Mouse (Mus musculus): ENCODE measurements around the gene Prkca. TPM values are rescaled to one million over a fixed set of nuclear protein-coding genes. Genes with fewer than 3 reads are reported as not detected.
"Not testable (repeated sequence)": the region's sequence is repeated elsewhere in the genome, so short reads cannot be mapped to it uniquely, and the experiment has no call there.

The Prkca gene
- total and polyA plus RNA-seq, 2 experiments from 2014 or later = 7.9 to 32.0 TPM

DNA sequence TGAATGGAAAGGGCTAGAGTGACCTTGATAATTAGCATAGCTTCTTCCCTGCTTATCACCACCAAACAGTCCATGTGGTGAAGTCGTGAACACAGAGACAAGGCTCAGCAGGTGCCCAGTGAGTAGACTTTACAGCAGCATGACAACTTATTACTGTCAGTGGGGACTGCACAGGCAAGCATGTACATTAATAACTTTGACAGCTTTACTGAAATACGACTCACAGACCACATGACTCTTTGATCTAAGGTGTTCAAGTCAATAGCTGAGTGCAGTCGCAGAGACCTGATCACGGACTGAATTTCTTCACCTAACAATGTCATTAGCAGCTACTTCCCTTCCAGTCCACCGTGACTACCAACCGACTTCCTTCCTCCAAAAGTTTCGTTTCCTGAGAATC is 245.4 kb downstream of the Prkca start:
- Histone ChIP-seq H3K4me3 (ENCODE audit: low read depth, low read length) (no peak overlapping the region), H3K9ac (replicated peaks; ENCODE audit: low read length, poor library complexity, severe bottlenecking) (no peak overlapping the region), H3K9me3 (ENCODE audit: low read length) (no peaks in the 10 kb centered on the region), H3K4me1 (ENCODE audit: insufficient read depth, low read length) (no peaks in the 10 kb centered on the region), H3K4me2 (ENCODE audit: low read depth, low read length, poor library complexity, severe bottlenecking) (no peak overlapping the region), H3K36me3 (ENCODE audit: insufficient read depth, low read length) (no peaks in the 10 kb centered on the region), H3K27ac (ENCODE audit: low read depth, low read length) (no peak overlapping the region), H3K27me3 (ENCODE audit: insufficient read depth, low read length) (no peaks in the 10 kb centered on the region)
- 76% methylated on average over 7 of the region's 7 CpGs for WGBS
- no peak for TF ChIP-seq CTCF (IDR thresholded peaks at IDR 0.05)
- no peak for DNase-seq (ENCODE audit: low spot score)
- no peak for ATAC-seq (ENCODE audit: low FRiP score)

DNA sequence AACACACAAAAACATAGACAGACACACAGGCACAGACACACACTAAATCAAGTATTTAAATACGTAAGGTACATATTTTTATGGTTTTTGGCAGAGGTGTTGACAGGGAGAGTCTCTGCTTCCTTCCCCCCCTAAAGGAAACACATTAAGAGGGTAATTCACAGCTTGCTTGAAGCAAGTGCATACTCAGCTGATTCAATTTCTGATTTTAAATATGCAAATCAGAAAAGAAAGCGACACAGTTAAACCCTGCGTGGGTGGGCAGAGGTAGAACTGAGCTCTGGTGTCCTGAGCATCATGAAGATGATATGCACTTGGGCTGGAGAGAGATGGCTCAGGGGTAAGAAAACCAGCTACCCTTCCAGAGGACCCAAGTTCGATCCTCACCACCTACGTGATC is 248.9 kb downstream of the Prkca start:
- H3K27ac ChIP-seq (ENCODE audit: low read depth, low read length) = no peak overlapping the region
- no peaks in the 10 kb centered on the region for H3K36me3 ChIP-seq (ENCODE audit: insufficient read depth, low read length)
- 89% methylated on average over 5 of the region's 5 CpGs for WGBS
- DNase-seq (ENCODE audit: low spot score) (no peak), ATAC-seq (ENCODE audit: low FRiP score) (no peak)
- TF ChIP-seq CTCF (IDR thresholded peaks at IDR 0.05) = no peak
- no peak overlapping the region for H3K4me2 ChIP-seq (ENCODE audit: low read depth, low read length, poor library complexity, severe bottlenecking)
- no peak overlapping the region for H3K9ac ChIP-seq (replicated peaks; ENCODE audit: low read length, poor library complexity, severe bottlenecking)
- H3K9me3 ChIP-seq (ENCODE audit: low read length) = no peaks in the 10 kb centered on the region
- H3K4me1 ChIP-seq (ENCODE audit: insufficient read depth, low read length) = 0 out of 2 replicates have a peak, but pooled peaks cover 3% of the 10 kb centered on the region
- H3K27me3 ChIP-seq (ENCODE audit: insufficient read depth, low read length) = no peaks in the 10 kb centered on the region
- H3K4me3 ChIP-seq (ENCODE audit: low read depth, low read length) = no peak overlapping the region

DNA sequence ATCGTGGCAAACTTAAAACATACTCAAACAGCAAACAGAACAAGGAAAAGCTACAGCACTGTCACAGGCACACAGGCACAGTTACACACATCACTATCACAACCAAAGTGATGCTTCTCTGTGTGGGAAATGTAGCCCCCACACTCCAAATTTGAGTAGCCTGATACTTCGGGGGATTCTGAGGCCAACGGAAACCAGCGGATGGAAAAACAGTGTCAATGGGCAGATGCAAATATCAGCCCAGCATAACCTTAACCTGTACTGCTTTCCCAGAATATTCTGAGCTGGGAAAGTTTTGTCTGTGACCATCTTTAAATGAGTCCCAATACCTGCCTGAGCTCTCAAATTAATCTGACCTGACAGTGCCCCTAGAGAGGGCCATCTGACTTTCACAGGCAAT is 250.5 kb downstream of the Prkca start:
- DNase-seq (ENCODE audit: low spot score) (no peak), ATAC-seq (ENCODE audit: low FRiP score) (no peak)
- H3K4me3 ChIP-seq (ENCODE audit: low read depth, low read length) = no peak overlapping the region
- H3K4me2 ChIP-seq (ENCODE audit: low read depth, low read length, poor library complexity, severe bottlenecking) = no peak overlapping the region
- H3K9me3 ChIP-seq (ENCODE audit: low read length) = no peaks in the 10 kb centered on the region
- 95% methylated on average over 4 of the region's 4 CpGs for WGBS
- no peak for TF ChIP-seq CTCF (IDR thresholded peaks at IDR 0.05)
- no peaks in the 10 kb centered on the region for H3K36me3 ChIP-seq (ENCODE audit: insufficient read depth, low read length)
- H3K27ac ChIP-seq (ENCODE audit: low read depth, low read length) = no peak overlapping the region
- H3K4me1 ChIP-seq (ENCODE audit: insufficient read depth, low read length) = 0 out of 2 replicates have a peak, but pooled peaks cover 3% of the 10 kb centered on the region
- no peaks in the 10 kb centered on the region for H3K27me3 ChIP-seq (ENCODE audit: insufficient read depth, low read length)
- no peak overlapping the region for H3K9ac ChIP-seq (replicated peaks; ENCODE audit: low read length, poor library complexity, severe bottlenecking)

DNA sequence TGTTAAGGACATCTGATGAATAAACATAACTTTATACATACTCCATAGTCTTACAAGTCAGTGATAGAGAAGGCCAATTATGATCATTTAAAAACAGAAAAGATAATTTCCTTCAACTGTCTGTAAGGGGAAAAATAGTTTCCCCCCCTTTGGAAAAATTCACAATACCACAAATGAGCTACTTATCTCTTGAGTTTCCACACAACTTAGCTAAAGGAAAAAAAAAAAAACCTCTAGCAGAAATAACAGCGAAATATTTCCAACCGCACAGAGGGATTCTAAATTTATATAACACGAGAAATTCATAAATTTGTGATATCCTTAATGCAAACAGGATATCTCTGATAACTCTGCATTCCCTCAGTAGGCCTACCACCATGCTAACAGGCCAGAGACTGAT is 252.5 kb downstream of the Prkca start:
- Histone ChIP-seq H3K4me3 (ENCODE audit: low read depth, low read length) (no peak overlapping the region), H3K4me2 (ENCODE audit: low read depth, low read length, poor library complexity, severe bottlenecking) (no peak overlapping the region), H3K27me3 (ENCODE audit: insufficient read depth, low read length) (no peaks in the 10 kb centered on the region), H3K4me1 (ENCODE audit: insufficient read depth, low read length) (0 out of 2 replicates have a peak, but pooled peaks cover 3% of the 10 kb centered on the region), H3K9me3 (ENCODE audit: low read length) (no peaks in the 10 kb centered on the region), H3K36me3 (ENCODE audit: insufficient read depth, low read length) (no peaks in the 10 kb centered on the region), H3K27ac (ENCODE audit: low read depth, low read length) (no peak overlapping the region), H3K9ac (replicated peaks; ENCODE audit: low read length, poor library complexity, severe bottlenecking) (no peak overlapping the region)
- ATAC-seq (ENCODE audit: low FRiP score) = no peak
- no peak for TF ChIP-seq CTCF (IDR thresholded peaks at IDR 0.05)
- DNase-seq (ENCODE audit: low spot score) = no peak
- WGBS = 82% methylated on average over 3 of the region's 3 CpGs

DNA sequence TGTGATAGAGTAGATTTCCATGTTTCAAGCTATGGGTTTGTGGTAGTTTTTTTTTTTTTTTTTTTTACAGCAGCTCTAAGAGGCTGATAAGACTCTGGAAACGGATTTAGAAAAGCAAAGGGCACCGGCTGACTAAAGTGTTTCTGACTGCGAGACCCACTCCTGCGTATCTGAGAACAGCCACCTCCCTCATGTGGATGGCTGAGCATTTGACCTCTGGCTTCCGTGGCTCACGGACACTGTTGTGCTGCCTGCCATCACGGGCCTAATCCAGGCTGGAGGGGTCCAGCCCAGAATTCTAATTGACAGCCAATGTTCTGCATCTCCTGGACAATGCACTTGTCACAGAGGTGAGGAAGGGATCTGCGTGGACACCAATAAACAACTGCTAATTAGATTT is 253.0 kb downstream of the Prkca start:
- Histone ChIP-seq H3K4me3 (ENCODE audit: low read depth, low read length) (no peak overlapping the region), H3K27me3 (ENCODE audit: insufficient read depth, low read length) (no peaks in the 10 kb centered on the region), H3K4me2 (ENCODE audit: low read depth, low read length, poor library complexity, severe bottlenecking) (no peak overlapping the region), H3K36me3 (ENCODE audit: insufficient read depth, low read length) (no peaks in the 10 kb centered on the region), H3K9me3 (ENCODE audit: low read length) (no peaks in the 10 kb centered on the region), H3K4me1 (ENCODE audit: insufficient read depth, low read length) (0 out of 2 replicates have a peak, but pooled peaks cover 3% of the 10 kb centered on the region), H3K27ac (ENCODE audit: low read depth, low read length) (no peak overlapping the region), H3K9ac (replicated peaks; ENCODE audit: low read length, poor library complexity, severe bottlenecking) (no peak overlapping the region)
- ATAC-seq (ENCODE audit: low FRiP score) (no peak), DNase-seq (ENCODE audit: low spot score) (no peak)
- 23% methylated on average over 8 of the region's 8 CpGs for WGBS
- no peak for TF ChIP-seq CTCF (IDR thresholded peaks at IDR 0.05)

DNA sequence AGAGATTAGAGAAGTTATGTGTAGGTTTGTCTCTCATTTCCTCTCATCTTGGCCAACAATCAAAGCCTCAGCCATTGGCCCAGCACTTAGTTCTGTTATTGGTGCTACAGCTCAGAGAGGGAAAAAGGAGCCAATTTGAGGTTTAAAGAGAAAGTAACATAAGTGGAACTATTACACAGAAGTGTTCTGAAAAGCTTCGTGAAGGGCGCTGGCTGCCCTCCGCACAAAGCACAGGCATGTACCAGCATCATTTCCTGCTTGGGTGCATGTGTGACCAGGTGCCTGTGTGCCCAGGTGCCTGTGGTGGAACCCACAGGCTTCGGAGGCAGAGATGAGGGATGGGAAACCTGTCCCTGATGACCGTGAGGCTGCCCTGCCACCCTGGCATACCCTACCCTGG is 255.7 kb downstream of the Prkca start:
- DNase-seq (ENCODE audit: low spot score) = no peak
- H3K27ac ChIP-seq (ENCODE audit: low read depth, low read length) = no peak overlapping the region
- no peak for ATAC-seq (ENCODE audit: low FRiP score)
- H3K9me3 ChIP-seq (ENCODE audit: low read length) = no peaks in the 10 kb centered on the region
- no peak overlapping the region for H3K4me2 ChIP-seq (ENCODE audit: low read depth, low read length, poor library complexity, severe bottlenecking)
- WGBS = 95% methylated on average over 5 of the region's 5 CpGs
- no peak for TF ChIP-seq CTCF (IDR thresholded peaks at IDR 0.05)
- no peaks in the 10 kb centered on the region for H3K36me3 ChIP-seq (ENCODE audit: insufficient read depth, low read length)
- no peak overlapping the region for H3K9ac ChIP-seq (replicated peaks; ENCODE audit: low read length, poor library complexity, severe bottlenecking)
- 0 out of 2 replicates have a peak, but pooled peaks cover 3% of the 10 kb centered on the region for H3K4me1 ChIP-seq (ENCODE audit: insufficient read depth, low read length)
- H3K27me3 ChIP-seq (ENCODE audit: insufficient read depth, low read length) = no peaks in the 10 kb centered on the region
- no peak overlapping the region for H3K4me3 ChIP-seq (ENCODE audit: low read depth, low read length)

DNA sequence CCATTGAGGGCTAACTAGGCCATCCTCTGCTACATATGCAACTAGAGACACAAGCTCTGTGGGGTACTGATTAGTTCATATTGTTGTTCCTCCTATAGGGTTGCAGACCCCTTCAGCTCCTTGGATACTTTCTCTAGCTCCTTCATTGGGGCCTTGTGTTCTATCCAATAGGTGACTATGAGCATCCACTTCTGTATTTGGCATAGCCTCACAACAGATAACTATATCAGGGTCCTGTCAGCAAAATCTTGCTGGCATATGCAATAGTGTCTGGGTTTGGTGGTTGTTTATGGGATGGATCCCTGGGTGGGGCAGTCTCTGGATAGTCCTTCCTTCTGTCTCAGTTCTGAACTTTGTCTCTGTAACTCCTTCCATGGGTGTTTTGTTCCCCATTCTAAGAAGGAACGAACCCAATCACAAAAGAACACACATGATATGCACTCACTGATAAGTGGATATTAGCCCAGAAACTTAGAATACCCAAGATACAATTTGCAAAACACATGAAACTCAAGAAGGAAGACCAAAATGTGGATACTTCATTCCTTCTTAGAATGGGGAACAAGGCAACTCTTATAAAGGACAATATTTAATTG is 256.5 kb downstream of the Prkca start:
- not testable (repeated sequence) for H3K9ac ChIP-seq (replicated peaks; ENCODE audit: low read length, poor library complexity, severe bottlenecking); ATAC-seq (ENCODE audit: low FRiP score); H3K27me3 ChIP-seq (ENCODE audit: insufficient read depth, low read length); H3K4me2 ChIP-seq (ENCODE audit: low read depth, low read length, poor library complexity, severe bottlenecking); H3K36me3 ChIP-seq (ENCODE audit: insufficient read depth, low read length); H3K9me3 ChIP-seq (ENCODE audit: low read length); DNase-seq (ENCODE audit: low spot score); H3K4me3 ChIP-seq (ENCODE audit: low read depth, low read length); H3K27ac ChIP-seq (ENCODE audit: low read depth, low read length); H3K4me1 ChIP-seq (ENCODE audit: insufficient read depth, low read length)
- 73% methylated on average over 1 of the region's 1 CpGs for WGBS
